Mouse (Mus musculus): ENCODE measurements around the gene Hnrnpu.
"Not testable (repeated sequence)": the region's sequence is repeated elsewhere in the genome, so short reads cannot be mapped to it uniquely, and the experiment has no call there.

Hnrnpu gene

DNA sequence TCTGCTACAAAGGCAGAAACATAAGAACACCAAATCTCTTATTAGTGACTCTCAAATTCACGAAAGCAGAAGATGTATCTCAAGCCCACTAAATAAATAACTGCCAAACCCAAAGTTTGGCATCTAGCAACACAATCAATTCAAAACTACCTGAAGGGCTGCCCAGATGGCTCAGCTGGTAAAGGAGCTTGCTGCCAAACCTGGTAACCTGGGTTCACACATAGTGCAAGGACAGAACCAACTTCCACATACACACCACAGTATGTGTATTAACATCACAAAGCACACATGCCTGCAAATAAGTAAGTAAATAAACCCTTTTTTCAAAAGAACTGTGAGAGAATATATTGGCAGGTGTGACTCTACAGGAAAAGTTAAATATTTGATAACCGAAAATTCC is 23.4 kb downstream of the Hnrnpu start:
- DNase-seq (ENCODE audit: low spot score in 2 of 2), result no peak

DNA sequence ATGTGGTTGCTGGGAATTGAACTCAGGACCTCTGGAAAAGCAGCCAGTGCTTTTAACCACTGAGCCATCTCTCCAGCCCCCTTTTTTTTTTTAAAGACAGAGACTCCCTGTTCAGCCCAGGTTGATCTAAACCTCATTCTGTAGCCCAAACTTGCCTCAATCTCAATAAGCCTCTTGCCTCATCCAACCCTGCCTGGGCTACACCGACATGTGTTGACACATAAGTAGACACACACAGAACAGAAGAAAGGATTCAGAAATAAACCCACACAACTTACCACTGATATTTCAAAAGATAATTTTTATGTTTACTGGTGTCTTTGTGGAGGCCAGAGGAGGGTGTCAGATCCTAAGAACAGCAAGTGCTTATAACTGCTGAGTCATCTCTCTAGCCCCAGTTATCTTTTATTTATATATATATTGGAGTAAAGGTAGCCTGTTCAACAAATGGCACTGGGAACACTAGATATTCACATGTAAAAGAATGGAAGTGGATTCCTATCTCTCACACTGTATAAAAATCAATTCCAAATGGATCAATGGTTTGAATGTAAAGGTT is 24.5 kb downstream of the Hnrnpu start:
- DNase-seq (ENCODE audit: low spot score in 2 of 2), result no peak

DNA sequence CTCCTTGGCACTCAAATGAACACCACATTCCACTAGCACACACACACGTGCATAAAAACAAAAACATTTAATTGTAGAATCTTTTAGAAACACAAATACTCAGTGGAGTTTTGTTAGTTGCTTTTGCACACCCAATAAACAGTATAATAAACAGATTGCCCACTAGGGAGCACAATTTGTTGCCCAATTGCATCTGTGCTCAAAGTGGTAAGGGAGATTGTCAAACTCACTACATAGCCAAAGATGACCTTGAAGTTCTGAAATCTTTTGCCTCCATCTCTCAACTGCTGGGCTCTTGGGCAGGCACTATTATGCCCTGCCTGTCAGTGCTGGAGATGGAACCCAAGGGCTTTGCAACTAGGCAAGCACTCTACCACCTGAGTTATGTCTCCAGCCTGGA is 27.5 kb downstream of the Hnrnpu start:
- DNase-seq (ENCODE audit: low spot score in 2 of 2), result no peak

DNA sequence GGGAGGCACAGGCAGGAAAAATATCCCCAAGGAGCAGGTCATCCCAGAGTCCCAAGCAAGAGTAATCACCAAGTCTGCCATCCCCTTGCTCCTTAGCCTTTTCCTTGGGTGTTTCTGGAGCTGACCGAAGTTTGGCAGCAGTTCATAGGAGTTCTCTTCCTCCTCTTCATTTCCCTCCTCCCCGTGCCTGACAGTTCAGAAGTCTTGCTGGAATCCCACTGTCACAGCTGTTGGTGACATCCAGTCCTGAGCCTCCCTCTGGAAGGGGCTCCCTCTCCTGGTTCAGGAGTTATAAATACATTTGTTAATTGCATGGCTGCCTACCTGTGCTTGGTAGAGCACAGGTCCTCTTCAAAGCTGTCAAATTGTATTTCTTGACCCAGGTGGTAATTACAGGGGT is 28.1 kb downstream of the Hnrnpu start:
- DNase-seq (ENCODE audit: low spot score in 2 of 2), result no peak

DNA sequence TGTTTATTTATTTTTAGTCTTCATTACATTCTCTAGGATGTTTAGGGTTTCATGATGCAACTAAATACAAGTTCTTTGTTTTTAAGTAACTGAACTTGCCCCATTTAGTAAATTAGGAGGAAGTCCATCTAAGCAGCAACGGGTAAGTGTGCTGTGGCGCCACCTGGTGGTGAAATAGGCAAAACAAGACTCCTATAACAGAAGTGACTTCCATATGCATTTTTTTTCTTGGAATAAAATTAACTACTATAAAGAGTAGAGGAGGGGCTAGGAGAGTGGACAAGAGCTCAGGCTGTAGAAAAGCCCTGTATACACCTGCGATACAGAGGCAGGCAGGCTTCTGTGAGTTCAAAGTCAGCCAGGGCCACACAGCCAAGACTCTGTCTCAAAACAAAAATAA is 34.2 kb downstream of the Hnrnpu start:
- peak; percentile 47 to 66 for DNase-seq (ENCODE audit: low spot score in 2 of 2)

DNA sequence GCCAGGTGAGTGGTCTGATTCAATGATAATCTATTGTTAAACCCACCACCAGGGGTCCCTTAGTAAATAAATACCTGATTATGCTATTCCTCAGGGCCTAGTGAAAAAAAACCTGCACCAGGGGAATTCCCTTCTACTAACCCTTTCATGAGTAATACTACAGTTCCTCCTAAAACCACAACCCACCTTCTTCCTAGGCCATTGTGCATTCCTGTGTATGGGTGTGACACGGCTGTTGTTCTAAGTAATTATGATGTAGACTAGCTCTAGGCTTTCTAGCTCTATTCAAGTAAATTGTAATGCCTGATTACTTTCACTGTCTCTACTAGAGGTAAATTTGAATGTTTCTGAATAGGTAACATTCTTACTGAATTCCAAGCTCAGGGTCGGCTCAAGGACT is 36.3 kb downstream of the Hnrnpu start:
- DNase-seq (ENCODE audit: low spot score in 2 of 2), result not testable (repeated sequence)

DNA sequence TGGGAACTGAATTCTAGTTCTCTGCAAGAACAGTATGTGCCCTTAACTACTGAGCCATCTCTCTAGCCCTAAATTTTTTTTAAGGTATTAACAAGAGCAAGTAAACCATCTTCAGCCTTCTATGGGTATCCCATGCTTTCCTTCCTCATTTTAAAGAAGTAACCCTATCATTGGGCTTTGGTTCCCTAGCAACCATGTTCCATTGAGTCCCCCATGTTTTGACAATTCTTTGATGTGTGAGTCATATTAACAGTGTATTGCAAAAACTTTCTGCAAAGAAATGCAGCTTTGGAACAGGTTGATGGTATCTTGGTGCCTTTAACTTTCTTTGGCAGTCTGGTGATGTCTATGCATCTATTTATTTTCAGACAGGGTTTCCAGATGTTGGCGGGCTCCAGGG is 43.5 kb downstream of the Hnrnpu start:
- no peak for DNase-seq (ENCODE audit: low spot score in 2 of 2)

DNA sequence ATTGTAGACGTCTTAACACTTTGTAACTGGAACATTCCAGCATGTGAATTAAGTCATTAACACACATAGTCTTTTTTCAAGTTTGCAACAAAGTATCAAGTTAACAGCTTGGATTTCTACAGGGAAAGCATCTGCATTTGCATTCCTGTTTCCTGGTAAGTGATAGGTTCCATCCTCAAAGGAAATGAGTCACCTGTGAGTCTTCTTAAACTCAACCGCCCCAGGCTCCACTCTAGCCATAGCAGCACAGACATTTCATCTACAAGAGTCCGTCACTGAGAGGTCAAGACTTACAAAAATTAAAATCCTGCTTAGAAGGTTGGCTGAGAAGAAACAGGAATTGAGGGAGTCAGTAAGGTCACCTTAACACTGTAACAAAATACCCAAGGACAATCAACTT is 45.9 kb downstream of the Hnrnpu start:
- no peak for DNase-seq (ENCODE audit: low spot score in 2 of 2)

DNA sequence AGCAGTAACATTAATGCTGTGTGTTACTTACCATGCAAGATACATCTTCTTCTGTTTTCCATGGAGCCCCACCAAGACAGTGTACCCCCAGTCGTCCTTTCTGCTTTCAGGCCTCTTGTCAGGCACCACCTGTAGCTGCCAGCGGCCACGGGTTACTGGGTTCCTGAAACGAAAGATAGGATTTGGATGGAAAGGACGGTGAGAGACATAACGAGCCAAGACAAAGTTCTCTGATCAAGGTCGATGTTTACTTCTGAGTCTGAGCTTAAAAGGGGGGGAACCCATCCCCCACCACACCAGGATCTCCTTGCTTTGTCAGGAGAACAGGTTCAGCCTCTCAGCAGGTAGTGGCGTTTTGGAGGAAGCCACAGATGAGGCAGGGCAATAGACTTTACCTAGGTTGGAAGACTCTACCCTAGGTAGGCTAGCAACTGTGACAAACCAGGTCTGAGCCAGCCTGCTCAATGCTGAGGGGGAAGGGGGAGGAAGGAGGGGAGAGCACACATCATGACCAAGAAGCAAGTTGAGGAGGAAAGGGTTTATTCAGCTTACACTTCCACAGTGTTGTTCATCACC is 49.9 kb downstream of the Hnrnpu start:
- DNase-seq (ENCODE audit: low spot score in 2 of 2), result no peak

DNA sequence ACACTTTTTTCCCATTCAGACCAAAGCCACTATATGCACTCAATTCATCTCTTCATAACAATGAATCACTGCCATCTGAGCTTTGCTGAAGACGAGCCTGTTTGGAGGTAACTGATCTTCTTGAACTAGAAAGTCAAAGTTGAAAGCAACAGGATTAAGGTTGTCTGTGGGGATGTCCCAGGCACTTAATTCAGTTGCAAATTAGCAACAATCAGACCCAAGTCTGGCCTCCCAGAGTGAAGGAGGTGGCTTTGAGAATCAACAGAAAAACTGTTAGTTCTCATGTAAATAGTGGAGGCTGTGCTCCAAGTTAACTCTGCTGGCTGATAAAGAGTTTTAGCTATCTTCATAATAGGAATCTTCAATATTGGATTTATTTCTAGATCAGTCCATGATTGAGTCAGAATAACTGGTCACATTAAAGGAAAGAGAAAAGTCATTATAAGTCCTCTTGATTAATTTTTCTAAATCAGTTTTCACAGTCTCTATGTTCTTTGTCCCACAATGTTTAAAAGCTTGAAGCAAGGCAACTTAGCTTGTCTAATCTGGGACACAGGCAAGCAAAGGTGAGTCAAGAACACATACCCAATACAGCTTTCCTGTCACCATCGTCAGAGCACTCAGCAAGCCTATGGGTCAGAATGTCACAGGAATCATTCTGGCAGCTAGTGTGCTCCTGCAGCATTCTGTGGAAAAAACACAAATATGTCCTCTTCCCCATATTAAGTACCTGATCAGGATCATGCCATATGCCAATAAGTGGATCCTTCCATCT is 53.5 kb downstream of the Hnrnpu start:
- no peak for DNase-seq (ENCODE audit: low spot score in 2 of 2)

DNA sequence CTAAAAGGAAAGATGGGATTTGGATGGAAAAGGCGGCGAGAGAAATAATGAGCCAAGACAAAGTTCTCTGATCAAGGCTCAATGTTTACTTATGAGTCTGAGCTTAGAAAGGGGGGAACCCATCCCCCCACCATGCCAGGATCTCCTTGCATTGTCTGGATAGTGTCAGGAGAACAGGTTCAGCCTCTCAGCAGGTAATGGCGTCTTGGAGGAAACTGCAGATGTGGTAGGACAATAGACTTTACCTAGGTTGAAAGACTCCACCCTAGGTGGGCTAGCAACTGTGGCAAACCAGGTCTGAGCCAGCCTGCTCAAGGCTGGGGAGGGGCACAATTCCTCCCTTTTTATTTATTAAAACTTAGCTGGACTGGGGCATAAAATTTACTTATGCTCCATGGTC is 54.3 kb downstream of the Hnrnpu start:
- not testable (repeated sequence) for DNase-seq (ENCODE audit: low spot score in 2 of 2)

DNA sequence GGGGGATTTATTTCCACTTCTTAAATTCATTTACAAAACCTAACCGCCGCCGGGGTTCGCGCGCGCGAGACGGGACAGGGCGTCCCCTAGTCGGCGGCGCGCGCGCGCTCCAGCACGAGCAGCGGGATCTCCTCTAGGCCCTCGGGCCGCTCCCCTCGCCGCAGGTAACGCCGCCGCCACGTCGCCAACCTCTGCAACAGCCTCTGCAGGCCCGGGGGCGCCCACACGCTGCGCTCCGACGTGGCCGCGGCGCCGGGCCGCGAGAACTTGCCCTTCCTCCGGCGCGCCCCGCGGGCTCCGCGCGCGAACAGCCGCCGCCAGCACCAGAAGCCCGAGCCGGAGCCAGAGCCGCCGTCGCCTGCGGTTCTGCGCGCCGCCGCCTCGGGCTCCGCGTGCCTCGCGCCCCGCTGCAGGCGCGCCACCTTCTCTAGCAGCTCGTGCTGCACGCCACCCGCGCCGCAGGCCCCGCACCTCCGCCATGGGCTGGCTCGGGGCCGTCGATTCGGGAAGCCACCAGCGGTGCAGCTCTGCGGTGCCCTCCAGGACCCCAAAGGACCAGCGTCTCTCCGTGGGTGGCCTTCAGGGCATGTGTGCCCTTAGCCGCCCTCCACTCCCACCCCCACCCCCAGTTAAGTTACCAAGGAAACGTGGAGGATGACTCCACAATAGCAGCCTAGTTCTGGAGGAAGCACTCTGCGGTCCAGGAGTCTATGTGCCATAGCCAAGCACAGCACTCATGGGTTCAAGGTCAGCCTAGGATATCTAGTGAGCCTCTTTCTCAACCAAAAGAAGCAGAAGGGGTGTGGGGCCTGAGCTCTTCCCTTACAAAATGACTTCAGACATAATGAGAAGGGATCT is 61.3 kb downstream of the Hnrnpu start:
- DNase-seq (ENCODE audit: low spot score in 2 of 2), result peak in 1 of 2 experiments; percentile 3

DNA sequence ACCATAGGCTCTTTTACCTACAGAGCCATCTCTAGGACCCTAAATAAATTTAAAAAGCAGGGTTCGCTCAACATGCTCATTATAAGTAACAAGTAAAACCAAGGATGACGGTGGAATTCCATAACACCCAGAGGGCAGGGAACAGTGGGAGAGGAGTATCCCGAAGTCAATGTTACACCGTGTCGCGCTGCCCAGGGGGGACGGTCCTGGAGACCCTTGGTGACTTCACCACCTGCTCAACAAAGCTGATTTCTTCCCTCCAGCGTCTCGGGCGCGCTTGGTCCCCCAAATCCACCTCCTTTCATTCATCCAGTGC is 61.9 kb downstream of the Hnrnpu start:
- no peak for DNase-seq (ENCODE audit: low spot score in 2 of 2)

DNA sequence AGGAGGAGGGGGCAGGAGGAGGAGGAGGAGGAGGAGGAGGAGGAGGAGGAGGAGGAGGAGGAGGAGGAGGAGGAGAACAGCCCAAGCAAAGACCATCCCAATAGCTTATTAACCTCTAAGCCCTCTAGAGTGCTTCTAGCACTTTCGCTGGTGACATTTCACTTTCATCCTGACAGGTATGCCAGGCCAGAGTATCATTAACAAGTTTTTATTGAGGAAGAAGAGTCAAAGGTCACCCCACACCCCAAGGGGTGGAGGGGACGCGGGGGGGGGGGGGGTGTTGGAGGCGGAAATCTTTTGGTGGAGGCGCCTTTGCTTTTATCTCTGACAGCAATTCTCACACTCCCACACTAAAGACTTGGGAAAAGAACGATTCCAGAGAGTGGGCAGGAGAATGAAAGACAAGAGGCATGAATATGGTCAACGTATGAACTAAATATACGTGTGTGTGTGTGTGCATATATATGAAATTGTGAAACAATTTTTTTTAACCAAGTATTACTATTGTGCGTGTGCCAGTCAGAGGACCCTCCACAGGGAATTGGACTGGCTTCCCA is 62.3 kb downstream of the Hnrnpu start:
- no peak for DNase-seq (ENCODE audit: low spot score in 2 of 2)

Data from spleen, postnatal 36 days (tissue).